Mouse (Mus musculus) liver, embryonic 18 days (tissue): Measurements from ENCODE around the gene Hist1h3f. TPM values are rescaled to one million over a fixed set of nuclear protein-coding genes. Genes with fewer than 3 reads are reported as not detected.

Experiments used
- polyA plus RNA-seq: library from polyadenylated mRNA; depleted of rRNA; stranded (reverse); fragments of >200 nt; gene quantifications from 2 replicates; pipeline ENCODE4 v1.2.3, GENCODE M21; 2012; rRNA removed

The Hist1h3f gene
- polyA plus RNA-seq, 1 experiment: 1.5 TPM

Other genes with a start within 250 kb of the Hist1h3f start
- gene Zfp322a, start 174.8 kb upstream of the Hist1h3f start, polyA plus RNA-seq: 5.1 and 5.9 TPM in 2 replicates
- 3.2 and 3.3 TPM in 2 replicates for gene Abt1, start 120.2 kb upstream of the Hist1h3f start, polyA plus RNA-seq
- gene Btn1a1, start 78.2 kb upstream of the Hist1h3f start, polyA plus RNA-seq: 0.42 and 0.58 TPM in 2 replicates
- gene Btn2a2, start 55.2 kb upstream of the Hist1h3f start, polyA plus RNA-seq: not detected in 2 replicates
- 8.9 and 10.2 TPM in 2 replicates for gene Hist1h4h, start 13.0 kb upstream of the Hist1h3f start, polyA plus RNA-seq
- gene Hist1h2af, start 10.1 kb upstream of the Hist1h3f start, polyA plus RNA-seq: 137 and 207 TPM in 2 replicates
- gene Hist1h3g, start 8.6 kb upstream of the Hist1h3f start, polyA plus RNA-seq: 13.8 and 25.0 TPM in 2 replicates
- 2.9 and 3.2 TPM in 2 replicates for gene Hist1h2bh, start 660 bp upstream of the Hist1h3f start, polyA plus RNA-seq
- gene Hist1h4f, start 7.6 kb downstream of the Hist1h3f start, polyA plus RNA-seq: 5.8 and 7.7 TPM in 2 replicates
- 0.32 and 0.52 TPM in 2 replicates for gene Hist1h1d, start 9.2 kb downstream of the Hist1h3f start, polyA plus RNA-seq
- 9.6 and 10.2 TPM in 2 replicates for gene Hist1h3e, start 18.3 kb downstream of the Hist1h3f start, polyA plus RNA-seq
- gene Hist1h2ae, start 27.2 kb downstream of the Hist1h3f start, polyA plus RNA-seq: 5.8 and 7.7 TPM in 2 replicates
- 17.2 and 22.8 TPM in 2 replicates for gene Hist1h2bg, start 27.3 kb downstream of the Hist1h3f start, polyA plus RNA-seq
- gene Hist1h2bf, start 30.1 kb downstream of the Hist1h3f start, polyA plus RNA-seq: 6.0 and 6.2 TPM in 2 replicates
- gene Hist1h2ad, start 30.3 kb downstream of the Hist1h3f start, polyA plus RNA-seq: 3.7 and 4.7 TPM in 2 replicates
- gene Hist1h3d, start 31.7 kb downstream of the Hist1h3f start, polyA plus RNA-seq: 8.9 and 13.3 TPM in 2 replicates
- gene Hist1h4d, start 37.5 kb downstream of the Hist1h3f start, polyA plus RNA-seq: 3.9 and 4.3 TPM in 2 replicates
- 1.4 and 2.2 TPM in 2 replicates for gene Hist1h2be, start 77.1 kb downstream of the Hist1h3f start, polyA plus RNA-seq
- 3.3 and 4.1 TPM in 2 replicates for gene Hist1h1e, start 78.5 kb downstream of the Hist1h3f start, polyA plus RNA-seq
- 0.76 and 1.2 TPM in 2 replicates for gene Hist1h2ac, start 139.9 kb downstream of the Hist1h3f start, polyA plus RNA-seq
- 165 and 208 TPM in 2 replicates for gene Hist1h2bc, start 140.1 kb downstream of the Hist1h3f start, polyA plus RNA-seq
- gene Hist1h1t, start 151.8 kb downstream of the Hist1h3f start, polyA plus RNA-seq: not detected in 2 replicates
- 2.3 and 3.2 TPM in 2 replicates for gene Hist1h4c, start 154.4 kb downstream of the Hist1h3f start, polyA plus RNA-seq
- 10.0 and 10.7 TPM in 2 replicates for gene Hfe, start 166.8 kb downstream of the Hist1h3f start, polyA plus RNA-seq
- 40.4 and 60.9 TPM in 2 replicates for gene Hist1h1c, start 194.8 kb downstream of the Hist1h3f start, polyA plus RNA-seq
- gene Hist1h3c, start 201.6 kb downstream of the Hist1h3f start, polyA plus RNA-seq: 16.3 and 21.4 TPM in 2 replicates
- 5.1 and 8.2 TPM in 2 replicates for gene Hist1h2bb, start 202.7 kb downstream of the Hist1h3f start, polyA plus RNA-seq
- 13.7 and 14.6 TPM in 2 replicates for gene Hist1h2ab, start 207.1 kb downstream of the Hist1h3f start, polyA plus RNA-seq
- 14.5 and 19.5 TPM in 2 replicates for gene Hist1h3b, start 208.2 kb downstream of the Hist1h3f start, polyA plus RNA-seq
- 7.3 and 11.1 TPM in 2 replicates for gene Hist1h4b, start 213.0 kb downstream of the Hist1h3f start, polyA plus RNA-seq
- 2.8 and 3.4 TPM in 2 replicates for gene Hist1h4a, start 217.2 kb downstream of the Hist1h3f start, polyA plus RNA-seq
- gene Hist1h3a, start 218.3 kb downstream of the Hist1h3f start, polyA plus RNA-seq: 11.4 and 14.3 TPM in 2 replicates
- 3.2 and 4.1 TPM in 2 replicates for gene Hist1h1a, start 219.6 kb downstream of the Hist1h3f start, polyA plus RNA-seq
- not detected in 2 replicates for gene Trim38, start 225.9 kb downstream of the Hist1h3f start, polyA plus RNA-seq